ENCODE assay signal across 18 mouse cellular contexts in the genomic region with DNA sequence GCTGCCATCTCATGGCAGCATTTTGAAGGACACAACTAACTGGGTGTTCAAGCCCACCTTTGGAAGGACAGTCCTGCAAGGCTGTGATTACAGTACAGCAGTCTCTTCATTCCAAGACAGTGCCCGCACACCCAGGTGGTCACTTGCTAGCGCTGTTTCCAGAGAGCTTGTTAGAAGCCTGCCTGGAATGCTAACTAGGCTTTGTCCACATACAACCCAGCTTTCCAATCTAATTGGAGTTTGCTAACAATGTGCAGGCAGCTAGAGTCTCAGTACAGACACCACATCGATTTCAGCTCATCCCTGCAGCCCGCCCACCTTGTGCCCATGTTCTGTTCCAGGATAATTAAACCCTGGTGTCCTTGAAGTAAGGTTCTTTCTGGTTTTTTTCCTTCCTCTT.
"Had no signal": no experiment of that assay in that cellular context is flagged by ENCODE, and none has a peak within 500 bp of the region (broad histone marks: within the 10 kb centered on the region; RNA-seq: fewer than 3 reads in every experiment).

No protein-coding gene starts in this region.

- DNase-seq: kidney, adult 18-20 months; kidney, adult 9 months; kidney, postnatal 14 days; layer of hippocampus, adult 9-11 months; liver, embryonic 13.5 days; lung, adult 2 months; lung, postnatal 14 days; lung, postnatal 4 days; retina, postnatal 1 day; right cerebral cortex, postnatal 25 days; spleen, adult 18-20 months; thymus, adult 2 months; thymus, postnatal 14 days; thymus, postnatal 4 days had no signal

- H3K4me2 ChIP-seq: liver, embryonic 13.5 days; neural tube, embryonic 13.5 days had no signal

- H3K4me3 ChIP-seq: layer of hippocampus, adult 2 months; left cerebral cortex, adult 2 months; liver, embryonic 13.5 days; myocyte; neural tube, embryonic 13.5 days had no signal

- H3K9ac ChIP-seq: liver, embryonic 13.5 days; neural tube, embryonic 13.5 days had no signal

- H3K36me3 ChIP-seq: liver, embryonic 13.5 days; neural tube, embryonic 13.5 days had no signal

- H3K4me1 ChIP-seq: liver, embryonic 13.5 days had no signal

- H3K27ac ChIP-seq: layer of hippocampus, adult 2 months; left cerebral cortex, adult 2 months; liver, embryonic 13.5 days; neural tube, embryonic 13.5 days had no signal

- H3K27me3 ChIP-seq: liver, embryonic 13.5 days; neural tube, embryonic 13.5 days had no signal

- H3K9me3 ChIP-seq: liver, embryonic 13.5 days; neural tube, embryonic 13.5 days had no signal
